Mouse (Mus musculus) CH12.LX (cell line): ENCODE measurements around the gene Usp13. TPM values are rescaled to one million over a fixed set of nuclear protein-coding genes. Genes with fewer than 3 reads are reported as not detected.

Experiments
- DNase-seq: peaks from one replicate; pipeline ENCODE4 v3.0.0-alpha.2; 2013; ENCODE audit errors: extremely low read depth
- H3K27ac ChIP-seq: 2 replicates; pipeline ENCODE4 v1.5.1; 2012; ENCODE audit warnings: low read depth, mild to moderate bottlenecking, control low read depth, moderate library complexity; ENCODE audit not compliant: insufficient read depth
- H3K27me3 ChIP-seq: replicated peaks from 2 replicates; pipeline ENCODE3; 2012; ENCODE audit warnings: inconsistent platforms
- H3K36me3 ChIP-seq, 2 experiments: replicated peaks in 1 of 2; 2 replicates each; pipeline versions ENCODE3 to v1.6.1; 2012; ENCODE audit warnings: inconsistent platforms in 1 of 2, low read length in 1 of 2, mild to moderate bottlenecking in 1 of 2, mixed read lengths in 1 of 2, moderate library complexity in 1 of 2; ENCODE audit not compliant: control insufficient read depth in 1 of 2, insufficient read depth in 1 of 2
- H3K4me1 ChIP-seq, 2 experiments: 2 replicates each; pipeline ENCODE4 v1.6.1; 2012; ENCODE audit warnings: inconsistent platforms in 1 of 2, moderate library complexity in 1 of 2; ENCODE audit not compliant: insufficient read depth in 2 of 2, control insufficient read depth in 1 of 2
- H3K4me2 ChIP-seq: 2 replicates; pipeline ENCODE4 v1.6.1; 2012; ENCODE audit warnings: low read depth, mild to moderate bottlenecking, control low read depth; ENCODE audit not compliant: poor library complexity, insufficient read depth, severe bottlenecking
- H3K4me3 ChIP-seq, 3 experiments: fragments of 150-350 bp in 1 of 3; sonication (generic) in 1 of 3; replicated peaks in 1 of 3; 2 replicates each; pipeline versions ENCODE3 to v1.5.1; 2011 to 2012; ENCODE audit warnings: low read depth in 2 of 3, low read length in 2 of 3, mild to moderate bottlenecking in 2 of 3, moderate library complexity in 2 of 3, control low read depth in 1 of 3, improper control_type of control experiment in 1 of 3, inconsistent platforms in 1 of 3, mixed read lengths in 1 of 3; ENCODE audit not compliant: poor library complexity in 1 of 3
- H3K79me2 ChIP-seq: replicated peaks from 2 replicates; pipeline ENCODE4 v1.6.1; 2012; ENCODE audit warnings: mild to moderate bottlenecking, moderate library complexity; ENCODE audit not compliant: control insufficient read depth, poor library complexity, insufficient read depth, severe bottlenecking; ENCODE audit errors: extremely low read depth
- H3K9ac ChIP-seq: 2 replicates; pipeline ENCODE4 v1.6.1; 2012; ENCODE audit warnings: low read depth, mild to moderate bottlenecking, control low read depth, moderate library complexity; ENCODE audit not compliant: insufficient read depth
- H3K9me3 ChIP-seq: replicated peaks from 2 replicates; pipeline ENCODE3; 2012; ENCODE audit warnings: low read length, inconsistent platforms, mixed read lengths
- BHLHE40 ChIP-seq: IDR thresholded peaks from 2 replicates; pipeline ENCODE4 v1.6.1; 2011; ENCODE audit warnings: mild to moderate bottlenecking, low read depth, low read length, improper control_type of control experiment
- CTCF ChIP-seq, 2 experiments: IDR thresholded peaks in 1 of 2; conservative IDR thresholded peaks in 1 of 2; 2 replicates each; pipeline ENCODE4 v1.5.1; 2011 to 2012; ENCODE audit warnings: low read depth in 2 of 2, low read length in 2 of 2, improper control_type of control experiment in 1 of 2, inconsistent platforms in 1 of 2, mild to moderate bottlenecking in 1 of 2, moderate library complexity in 1 of 2
- EP300 ChIP-seq: IDR thresholded peaks from 2 replicates; pipeline ENCODE4 v1.6.1; 2011; ENCODE audit warnings: low read length, improper control_type of control experiment
- MAZ ChIP-seq: IDR thresholded peaks from 2 replicates; pipeline ENCODE4 v1.6.1; 2012; ENCODE audit warnings: low read depth, mild to moderate bottlenecking, inconsistent platforms, low read length, improper control_type of control experiment, moderate library complexity
- MYC ChIP-seq: IDR thresholded peaks from 2 replicates; pipeline ENCODE4 v1.6.1; 2011; ENCODE audit warnings: low read depth, mild to moderate bottlenecking, improper control_type of control experiment, low read length
- NRF1 ChIP-seq: IDR thresholded peaks from 2 replicates; pipeline ENCODE4 v1.6.1; 2014; ENCODE audit warnings: low read depth, mild to moderate bottlenecking, inconsistent platforms, low read length, improper control_type of control experiment, moderate library complexity
- POLR2AphosphoS2 ChIP-seq: IDR thresholded peaks from 2 replicates; pipeline ENCODE4 v1.6.1; 2011; ENCODE audit warnings: low read depth, low read length, improper control_type of control experiment
- RAD21 ChIP-seq: IDR thresholded peaks from 2 replicates; pipeline ENCODE4 v1.6.1; 2011; ENCODE audit warnings: low read depth, mild to moderate bottlenecking, low read length, improper control_type of control experiment, moderate library complexity
- RCOR1 ChIP-seq: conservative IDR thresholded peaks from 2 replicates; pipeline ENCODE4 v1.6.1; 2012; ENCODE audit warnings: low read depth, mild to moderate bottlenecking, inconsistent platforms, low read length, improper control_type of control experiment
- SIN3A ChIP-seq: IDR thresholded peaks from 2 replicates; pipeline ENCODE4 v1.6.1; 2012; ENCODE audit warnings: low read length, improper control_type of control experiment, inconsistent platforms
- TBP ChIP-seq: conservative IDR thresholded peaks from 2 replicates; pipeline ENCODE4 v1.6.1; 2011; ENCODE audit warnings: low read depth, low read length, improper control_type of control experiment
- TCF12 ChIP-seq: IDR thresholded peaks from 2 replicates; pipeline ENCODE4 v1.6.1; 2014; ENCODE audit warnings: low read depth, mild to moderate bottlenecking, inconsistent platforms, low read length, improper control_type of control experiment
- ZMIZ1 ChIP-seq: IDR thresholded peaks from 2 replicates; pipeline ENCODE4 v1.6.1; 2012; ENCODE audit warnings: low read depth, mild to moderate bottlenecking, inconsistent platforms, low read length, improper control_type of control experiment
- dilution Hi-C: fragments of 300-500 bp; cut with MboI; formaldehyde crosslinking; loops from 2 replicates; pipeline ENCODE4 v1.14.3; 2020; ENCODE audit warnings: low sequenced_read_pairs; ENCODE audit not compliant: extremely low pct_unique_long_range_greater_than_20kb, extremely low pct_ligation_motif_present
- in situ Hi-C: fragments of 300-500 bp; cut with MboI; formaldehyde crosslinking; loops from 3 replicates; pipeline ENCODE4 v1.14.3; 2019; ENCODE audit warnings: low sequenced_read_pairs, low pct_ligation_motif_present, low pct_unique_long_range_greater_than_20kb, mixed read lengths
- polyA plus RNA-seq: library from polyadenylated mRNA; unstranded; fragments of >175 nt; gene quantifications from 2 replicates; pipeline ENCODE4 v1.2.1, GENCODE M21; 2012; ENCODE audit warnings: low read depth; ENCODE audit not compliant: insufficient read length
- total RNA-seq, 2 experiments: library from RNA; depleted of rRNA; stranded (reverse); fragments of 300-350 nt in 1 of 2; fragments of >200 nt in 1 of 2; gene quantifications; 2 replicates each; pipeline ENCODE4 v1.2.3; 2012 to 2014

The Usp13 gene
- total and polyA plus RNA-seq, 3 experiments = not detected

- Histone ChIP-seq H3K27me3 (no peaks in the 10 kb centered on the region), H3K36me3 (no peaks in the 10 kb centered on the region), H3K27ac (no peak overlapping the region), H3K79me2 (no peaks in the 10 kb centered on the region), H3K4me3 (no peak overlapping the region), H3K4me2 (no peak overlapping the region), H3K9ac (no peak overlapping the region), H3K9me3 (no peaks in the 10 kb centered on the region), H3K4me1 (peaks cover 0 to 2% of the 10 kb centered on the region in 2 experiments; a peak in 1 of 4 replicates)
- in situ Hi-C loops = no loop called here
- no peak for TF ChIP-seq BHLHE40
- no peak for DNase-seq
- dilution Hi-C loops = no loop called here
Measured at GRCm38 (mm10) chr3:32939802-32940501, 122.6 kb downstream of the Usp13 start.

DNA sequence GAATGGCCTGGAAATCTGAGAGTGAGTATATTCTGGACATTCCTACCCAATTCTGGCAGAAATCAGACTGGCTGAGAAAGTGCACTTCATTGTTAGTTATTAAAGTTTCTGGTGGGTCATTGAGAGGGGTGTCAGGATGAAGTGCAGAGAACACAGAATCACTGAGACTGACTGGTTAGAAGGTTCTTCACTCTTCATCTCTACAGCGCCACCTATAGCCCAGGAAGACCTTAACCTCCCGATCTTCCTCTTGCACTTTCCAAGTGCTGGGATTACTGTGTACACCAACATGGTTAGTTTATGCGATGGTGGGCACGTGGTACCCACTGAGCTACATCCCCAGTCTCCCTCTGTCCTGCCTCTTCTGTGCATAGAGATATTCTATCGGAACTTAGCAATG, 130.1 kb downstream of the Usp13 start:
- H3K27ac ChIP-seq = no peak overlapping the region
- dilution Hi-C loops = no loop called here
- H3K4me1 ChIP-seq = peaks cover 2 to 8% of the 10 kb centered on the region in 2 experiments; a peak in 2 of 4 replicates
- H3K79me2 ChIP-seq = no peaks in the 10 kb centered on the region
- H3K4me3 ChIP-seq = no peak overlapping the region
- no peaks in the 10 kb centered on the region for H3K9me3 ChIP-seq
- no peaks in the 10 kb centered on the region for H3K27me3 ChIP-seq
- no peaks in the 10 kb centered on the region for H3K36me3 ChIP-seq
- in situ Hi-C loops = no loop called here
- H3K9ac ChIP-seq = no peak overlapping the region
- DNase-seq = peak; percentile 8
- H3K4me2 ChIP-seq = no peak overlapping the region
- no peak for TF ChIP-seq MAZ
- TF ChIP-seq SIN3A = no peak
- TF ChIP-seq CTCF (conservative IDR thresholded peaks at IDR 0.05 in 1 of 2, IDR thresholded peaks at IDR 0.05 in 1 of 2; ENCODE audit: low read depth in 2 of 2, low read length in 2 of 2) = peak; percentile 18 to 50; a peak in 2 of 4 replicates

DNA sequence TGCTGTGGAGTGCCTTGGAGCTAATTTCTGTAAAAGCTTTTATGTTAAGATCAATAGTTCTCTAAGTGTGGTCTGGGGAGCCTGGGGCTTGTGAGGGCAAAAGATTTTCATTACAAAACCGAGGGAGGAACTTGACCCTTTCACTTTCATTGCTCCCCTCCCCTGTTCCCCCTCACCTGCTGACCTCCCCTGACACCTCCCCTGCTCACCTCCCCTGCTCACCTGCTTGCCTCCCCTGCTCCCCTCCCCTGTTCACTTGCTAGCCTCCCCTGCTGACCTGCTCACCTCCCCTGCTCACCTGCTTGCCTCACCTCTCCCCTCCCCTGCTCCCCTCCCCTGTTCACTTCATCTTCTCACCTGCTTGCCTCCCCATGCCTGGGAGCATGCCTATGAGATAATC, 134.0 kb downstream of the Usp13 start:
- H3K27ac ChIP-seq = no peak overlapping the region
- dilution Hi-C loops (no loop called here), in situ Hi-C loops (no loop called here)
- no peaks in the 10 kb centered on the region for H3K36me3 ChIP-seq
- TF ChIP-seq TBP = no peak
- TF ChIP-seq POLR2AphosphoS2 = no peak
- no peak for TF ChIP-seq CTCF (conservative IDR thresholded peaks at IDR 0.05 in 1 of 2, IDR thresholded peaks at IDR 0.05 in 1 of 2; ENCODE audit: low read depth in 2 of 2, low read length in 2 of 2)
- TF ChIP-seq EP300 = no peak
- TF ChIP-seq MYC = no peak
- TF ChIP-seq NRF1 = no peak
- no peak for TF ChIP-seq RCOR1
- no peak for TF ChIP-seq TCF12
- TF ChIP-seq RAD21 = no peak
- no peak for TF ChIP-seq ZMIZ1
- no peak for TF ChIP-seq MAZ
- TF ChIP-seq, all 38 proteins: peak for 0
- DNase-seq = no peak
- no peaks in the 10 kb centered on the region for H3K79me2 ChIP-seq
- H3K27me3 ChIP-seq = no peaks in the 10 kb centered on the region
- peaks cover 0 to 8% of the 10 kb centered on the region in 2 experiments; a peak in 1 of 4 replicates for H3K4me1 ChIP-seq
- H3K4me2 ChIP-seq = no peak overlapping the region
- no peak overlapping the region for H3K4me3 ChIP-seq
- H3K9ac ChIP-seq = no peak overlapping the region
- H3K9me3 ChIP-seq = no peaks in the 10 kb centered on the region
